Mouse (Mus musculus): Measurements from ENCODE around the gene Ift20.

GRCm38 (mm10) chr11:78582848-78583247, 46.7 kb downstream of the Ift20 start:
- TF ChIP-seq CTCF (IDR thresholded peaks at IDR 0.05) = no peak
- no peak for TF ChIP-seq EP300 (IDR thresholded peaks at IDR 0.05; ENCODE audit: insufficient read depth, low read depth, low read length)
- TF ChIP-seq POLR2A (IDR thresholded peaks at IDR 0.05; ENCODE audit: insufficient read depth, low read depth, low read length) = no peak

Measured in heart, adult 2 months (tissue).